Mouse (Mus musculus): ENCODE results near the gene Arhgef5.

- TF ChIP-seq POLR2A (IDR thresholded peaks at IDR 0.05; ENCODE audit: extremely low read depth, insufficient read depth, low read length) = no peak
- TF ChIP-seq CTCF (IDR thresholded peaks at IDR 0.05; ENCODE audit: extremely low read depth, insufficient read depth, low read length) = no peak
Observed at GRCm38 (mm10) chr6:43260756-43261155, 4.6 kb upstream of the Arhgef5 start.
